Mouse (Mus musculus) right cerebral cortex, adult 2 months (tissue): Measurements from ENCODE around the gene Map4k3.
"Not testable (repeated sequence)": the region's sequence is repeated elsewhere in the genome, so short reads cannot be mapped to it uniquely, and the experiment has no call there.

ENCODE experiments used
- DNase-seq, 2 experiments: peaks; one replicate each; pipeline ENCODE4 v3.0.0; 2021 to 2022; ENCODE audit warnings: low spot score in 2 of 2

The Map4k3 gene

GRCm38 (mm10) chr17:80632354-80632753 lies 95.9 kb downstream of the Map4k3 start:
- DNase-seq = no peak

GRCm38 (mm10) chr17:80631028-80631427 lies 97.3 kb downstream of the Map4k3 start:
- DNase-seq = no peak

GRCm38 (mm10) chr17:80624979-80625378 lies 103.3 kb downstream of the Map4k3 start:
- no peak for DNase-seq

GRCm38 (mm10) chr17:80621691-80622090 lies 106.6 kb downstream of the Map4k3 start:
- no peak for DNase-seq

- DNase-seq = peak; percentile 75 to 76
Measured at GRCm38 (mm10) chr17:80620786-80621423, 107.4 kb downstream of the Map4k3 start.

GRCm38 (mm10) chr17:80619556-80619955 lies 108.7 kb downstream of the Map4k3 start:
- DNase-seq = no peak

- DNase-seq = no peak
Measured at GRCm38 (mm10) chr17:80618890-80619289, 109.4 kb downstream of the Map4k3 start.

GRCm38 (mm10) chr17:80603806-80604205 lies 124.5 kb downstream of the Map4k3 start:
- no peak for DNase-seq

- DNase-seq = no peak
Measured at GRCm38 (mm10) chr17:80603079-80603625, 125.1 kb downstream of the Map4k3 start.

GRCm38 (mm10) chr17:80601371-80601770 lies 126.9 kb downstream of the Map4k3 start:
- DNase-seq = peak; percentile 56 to 67

GRCm38 (mm10) chr17:80583051-80583450 lies 145.2 kb downstream of the Map4k3 start:
- no peak for DNase-seq

GRCm38 (mm10) chr17:80579901-80580300 lies 148.4 kb downstream of the Map4k3 start:
- no peak for DNase-seq

GRCm38 (mm10) chr17:80579089-80579488 lies 149.2 kb downstream of the Map4k3 start:
- DNase-seq = no peak

GRCm38 (mm10) chr17:80578041-80578440 lies 150.2 kb downstream of the Map4k3 start:
- DNase-seq = no peak

- no peak for DNase-seq
Measured at GRCm38 (mm10) chr17:80577639-80578038, 150.6 kb downstream of the Map4k3 start, which contains the start of gene Cdkl4. Gene Cdkl4 (minus strand): TSS chr17:80577813.

GRCm38 (mm10) chr17:80577214-80577613 lies 151.1 kb downstream of the Map4k3 start:
- peak; percentile 81 to 82 for DNase-seq

- DNase-seq = no peak
Measured at GRCm38 (mm10) chr17:80575008-80575407, 153.3 kb downstream of the Map4k3 start.

- no peak for DNase-seq
Measured at GRCm38 (mm10) chr17:80574471-80574965, 153.8 kb downstream of the Map4k3 start.

GRCm38 (mm10) chr17:80572187-80572935 lies 155.9 kb downstream of the Map4k3 start:
- no peak for DNase-seq

- DNase-seq = no peak
Measured at GRCm38 (mm10) chr17:80571460-80571859, 156.8 kb downstream of the Map4k3 start.

GRCm38 (mm10) chr17:80569718-80570117 lies 158.6 kb downstream of the Map4k3 start:
- not testable (repeated sequence) for DNase-seq

- no peak for DNase-seq
Measured at GRCm38 (mm10) chr17:80568842-80569601, 159.3 kb downstream of the Map4k3 start.
